Mouse (Mus musculus): ENCODE measurements around the gene Tnfsf10.

The Tnfsf10 gene

GRCm38 (mm10) chr3:27371725-27372650, 55.2 kb downstream of the Tnfsf10 start:
- no peak for DNase-seq

- no peak for DNase-seq
Measured at GRCm38 (mm10) chr3:27374396-27374795, 57.6 kb downstream of the Tnfsf10 start.

GRCm38 (mm10) chr3:27377935-27378334, 61.1 kb downstream of the Tnfsf10 start:
- DNase-seq, result no peak

- no peak for DNase-seq
Measured at GRCm38 (mm10) chr3:27384836-27385235, 68.0 kb downstream of the Tnfsf10 start.

GRCm38 (mm10) chr3:27389923-27390322, 73.1 kb downstream of the Tnfsf10 start:
- no peak for DNase-seq
